Mouse (Mus musculus): ENCODE measurements around the gene Nav3. TPM values are rescaled to one million over a fixed set of nuclear protein-coding genes. Genes with fewer than 3 reads are reported as not detected.
"Not testable (repeated sequence)": the region's sequence is repeated elsewhere in the genome, so short reads cannot be mapped to it uniquely, and the experiment has no call there.

The Nav3 gene
- total RNA-seq, 2 experiments from 2014 or later = 1.3 to 1.4 TPM

- not testable (repeated sequence) for DNase-seq (ENCODE audit: low spot score)
These were observed 72.3 kb downstream of the Nav3 start for GRCm38 (mm10) chr10:110383506-110384229.

GRCm38 (mm10) chr10:110380792-110381191 is 75.2 kb downstream of the Nav3 start:
- DNase-seq (ENCODE audit: low spot score) = no peak

- no peak for DNase-seq (ENCODE audit: low spot score)
These were observed 83.1 kb downstream of the Nav3 start for GRCm38 (mm10) chr10:110372724-110373455.

GRCm38 (mm10) chr10:110352148-110352547 is 103.9 kb downstream of the Nav3 start:
- no peak for DNase-seq (ENCODE audit: low spot score)

- DNase-seq (ENCODE audit: low spot score) = no peak
These were observed 126.0 kb downstream of the Nav3 start for GRCm38 (mm10) chr10:110330030-110330429.

- DNase-seq (ENCODE audit: low spot score) = no peak
These were observed 126.4 kb downstream of the Nav3 start for GRCm38 (mm10) chr10:110329629-110330028.

GRCm38 (mm10) chr10:110322082-110322632 is 133.8 kb downstream of the Nav3 start:
- DNase-seq (ENCODE audit: low spot score) = no peak

GRCm38 (mm10) chr10:110317275-110317674 is 138.7 kb downstream of the Nav3 start:
- no peak for DNase-seq (ENCODE audit: low spot score)

GRCm38 (mm10) chr10:110314525-110314924 is 141.5 kb downstream of the Nav3 start:
- no peak for DNase-seq (ENCODE audit: low spot score)

- DNase-seq (ENCODE audit: low spot score) = no peak
These were observed 142.0 kb downstream of the Nav3 start for GRCm38 (mm10) chr10:110313959-110314358.

GRCm38 (mm10) chr10:110309511-110309910 is 146.5 kb downstream of the Nav3 start:
- no peak for DNase-seq (ENCODE audit: low spot score)

- DNase-seq (ENCODE audit: low spot score) = no peak
These were observed 150.4 kb downstream of the Nav3 start for GRCm38 (mm10) chr10:110305609-110306008.

- DNase-seq (ENCODE audit: low spot score) = no peak
These were observed 165.9 kb downstream of the Nav3 start for GRCm38 (mm10) chr10:110290016-110290623.

- no peak for DNase-seq (ENCODE audit: low spot score)
These were observed 172.1 kb downstream of the Nav3 start for GRCm38 (mm10) chr10:110283879-110284278.

GRCm38 (mm10) chr10:110272818-110273217 is 183.2 kb downstream of the Nav3 start:
- no peak for DNase-seq (ENCODE audit: low spot score)

- DNase-seq (ENCODE audit: low spot score) = no peak
These were observed 185.4 kb downstream of the Nav3 start for GRCm38 (mm10) chr10:110270561-110270960.

- DNase-seq (ENCODE audit: low spot score) = no peak
These were observed 213.9 kb downstream of the Nav3 start for GRCm38 (mm10) chr10:110242128-110242561.

- no peak for DNase-seq (ENCODE audit: low spot score)
These were observed 215.3 kb downstream of the Nav3 start for GRCm38 (mm10) chr10:110240667-110241066.

GRCm38 (mm10) chr10:110233307-110233930 is 222.6 kb downstream of the Nav3 start:
- no peak for DNase-seq (ENCODE audit: low spot score)

GRCm38 (mm10) chr10:110206411-110206810 is 249.6 kb downstream of the Nav3 start:
- no peak for DNase-seq (ENCODE audit: low spot score)

- no peak for DNase-seq (ENCODE audit: low spot score)
These were observed 251.8 kb downstream of the Nav3 start for GRCm38 (mm10) chr10:110204121-110204697.
